Mouse (Mus musculus): ENCODE measurements at regions not wholly inside any gene's neighbourhood (a gene's known extent, or its start where the extent isn't known, plus 50 kb on each side); places are given as distances from the start of the nearest gene placed in this dataset.

- no peak for DNase-seq (ENCODE audit: low spot score)
Observed at GRCm38 (mm10) chr10:92079421-92079820, 642.8 kb downstream of the Nedd1 start.

GRCm38 (mm10) chr10:92077291-92077690 is 644.9 kb downstream of the Nedd1 start:
- DNase-seq (ENCODE audit: low spot score) = no peak

GRCm38 (mm10) chr10:92076754-92077153 is 645.5 kb downstream of the Nedd1 start:
- DNase-seq (ENCODE audit: low spot score) = no peak

GRCm38 (mm10) chr10:92075469-92075868 is 646.8 kb downstream of the Nedd1 start:
- no peak for DNase-seq (ENCODE audit: low spot score)

- no peak for DNase-seq (ENCODE audit: low spot score)
Observed at GRCm38 (mm10) chr10:92074698-92075394, 647.4 kb downstream of the Nedd1 start.

GRCm38 (mm10) chr10:92073873-92074390 is 648.3 kb downstream of the Nedd1 start:
- DNase-seq (ENCODE audit: low spot score) = no peak

GRCm38 (mm10) chr10:92044783-92045182 is 677.4 kb downstream of the Nedd1 start:
- no peak for DNase-seq (ENCODE audit: low spot score)

GRCm38 (mm10) chr10:92036176-92036575 is 686.0 kb downstream of the Nedd1 start:
- peak; percentile 52 for DNase-seq (ENCODE audit: low spot score)

- DNase-seq (ENCODE audit: low spot score) = no peak
Observed at GRCm38 (mm10) chr10:92030221-92030620, 692.0 kb downstream of the Nedd1 start.

GRCm38 (mm10) chr10:92024203-92024602 is 698.0 kb downstream of the Nedd1 start:
- DNase-seq (ENCODE audit: low spot score) = no peak

GRCm38 (mm10) chr10:92021036-92021435 is 701.2 kb downstream of the Nedd1 start:
- no peak for DNase-seq (ENCODE audit: low spot score)

- no peak for DNase-seq (ENCODE audit: low spot score)
Observed at GRCm38 (mm10) chr10:92009551-92009950, 712.7 kb downstream of the Nedd1 start.

- DNase-seq (ENCODE audit: low spot score) = peak; percentile 7
Observed at GRCm38 (mm10) chr10:92007891-92008290, 714.3 kb downstream of the Nedd1 start.

- DNase-seq (ENCODE audit: low spot score) = no peak
Observed at GRCm38 (mm10) chr10:92006467-92006866, 715.8 kb downstream of the Nedd1 start.

- DNase-seq (ENCODE audit: low spot score) = peak; percentile 6
Observed at GRCm38 (mm10) chr10:91991040-91991439, 731.2 kb downstream of the Nedd1 start.

GRCm38 (mm10) chr10:91988364-91988763 is 733.9 kb downstream of the Nedd1 start:
- DNase-seq (ENCODE audit: low spot score) = peak; percentile 9

GRCm38 (mm10) chr10:91979841-91980240 is 742.4 kb downstream of the Nedd1 start:
- DNase-seq (ENCODE audit: low spot score) = no peak

GRCm38 (mm10) chr10:91971951-91972350 is 750.3 kb downstream of the Nedd1 start:
- DNase-seq (ENCODE audit: low spot score) = no peak

- DNase-seq (ENCODE audit: low spot score) = no peak
Observed at GRCm38 (mm10) chr10:91967570-91968310, 754.5 kb downstream of the Nedd1 start.

- DNase-seq (ENCODE audit: low spot score) = no peak
Observed at GRCm38 (mm10) chr10:91959734-91960492, 762.3 kb downstream of the Nedd1 start.

GRCm38 (mm10) chr10:91953078-91953477 is 769.1 kb downstream of the Nedd1 start:
- no peak for DNase-seq (ENCODE audit: low spot score)

GRCm38 (mm10) chr10:91923626-91924025 is 742.5 kb upstream of the Tmpo start:
- DNase-seq (ENCODE audit: low spot score) = no peak

- no peak for DNase-seq (ENCODE audit: low spot score)
Observed at GRCm38 (mm10) chr10:91889864-91890263, 708.7 kb upstream of the Tmpo start.

All from layer of hippocampus, adult 11-12 months (tissue).